Mouse (Mus musculus) gastrocnemius, postnatal 4 days (tissue): ENCODE data around the gene Itga8. TPM values are rescaled to one million over a fixed set of nuclear protein-coding genes. Genes with fewer than 3 reads are reported as not detected.

Experiments used
- DNase-seq, 2 experiments: peaks; one replicate each; pipeline ENCODE4 v3.0.0; 2021 to 2022; ENCODE audit warnings: low spot score in 2 of 2, mixed read lengths in 2 of 2
- total RNA-seq, 2 experiments: library from RNA; stranded (reverse); gene quantifications; 2 replicates each; pipeline ENCODE4 v1.2.3; 2021

Itga8 gene
- total RNA-seq, 2 experiments from 2014 or later, result 11.3 to 13.1 TPM

- no peak for DNase-seq
Observed at GRCm38 (mm10) chr2:12295150-12295549, 6.6 kb downstream of the Itga8 start.

GRCm38 (mm10) chr2:12294060-12294459 lies 7.7 kb downstream of the Itga8 start:
- DNase-seq, result no peak

- no peak for DNase-seq
Observed at GRCm38 (mm10) chr2:12293458-12293857, 8.3 kb downstream of the Itga8 start.

- no peak for DNase-seq
Observed at GRCm38 (mm10) chr2:12292023-12292820, 9.5 kb downstream of the Itga8 start.

- no peak for DNase-seq
Observed at GRCm38 (mm10) chr2:12290235-12290634, 11.5 kb downstream of the Itga8 start.

GRCm38 (mm10) chr2:12287831-12288230 lies 13.9 kb downstream of the Itga8 start:
- DNase-seq, result no peak

- DNase-seq, result no peak
Observed at GRCm38 (mm10) chr2:12280664-12281063, 21.1 kb downstream of the Itga8 start.

GRCm38 (mm10) chr2:12279070-12279612 lies 22.6 kb downstream of the Itga8 start:
- no peak for DNase-seq

- no peak for DNase-seq
Observed at GRCm38 (mm10) chr2:12256635-12257317, 44.9 kb downstream of the Itga8 start.

- DNase-seq, result no peak
Observed at GRCm38 (mm10) chr2:12255901-12256300, 45.8 kb downstream of the Itga8 start.

- no peak for DNase-seq
Observed at GRCm38 (mm10) chr2:12235345-12235744, 66.4 kb downstream of the Itga8 start.

GRCm38 (mm10) chr2:12229721-12230120 lies 72.0 kb downstream of the Itga8 start:
- no peak for DNase-seq

GRCm38 (mm10) chr2:12228335-12228734 lies 73.4 kb downstream of the Itga8 start:
- no peak for DNase-seq

GRCm38 (mm10) chr2:12227243-12227642 lies 74.5 kb downstream of the Itga8 start:
- DNase-seq, result no peak

GRCm38 (mm10) chr2:12226367-12226766 lies 75.4 kb downstream of the Itga8 start:
- DNase-seq, result no peak

- DNase-seq, result peak in 1 of 2 experiments; percentile 24
Observed at GRCm38 (mm10) chr2:12221671-12222070, 80.1 kb downstream of the Itga8 start.

- DNase-seq, result no peak
Observed at GRCm38 (mm10) chr2:12213464-12213790, 88.3 kb downstream of the Itga8 start.

- DNase-seq, result no peak
Observed at GRCm38 (mm10) chr2:12212662-12213463, 88.9 kb downstream of the Itga8 start.

- no peak for DNase-seq
Observed at GRCm38 (mm10) chr2:12208142-12208541, 93.6 kb downstream of the Itga8 start.

- DNase-seq, result no peak
Observed at GRCm38 (mm10) chr2:12206353-12206752, 95.4 kb downstream of the Itga8 start.

GRCm38 (mm10) chr2:12205875-12206274 lies 95.8 kb downstream of the Itga8 start:
- no peak for DNase-seq

- no peak for DNase-seq
Observed at GRCm38 (mm10) chr2:12203231-12203630, 98.5 kb downstream of the Itga8 start.
